Mouse (Mus musculus): ENCODE measurements around the gene Agpat3. TPM values are rescaled to one million over a fixed set of nuclear protein-coding genes. Genes with fewer than 3 reads are reported as not detected.
"Not testable (repeated sequence)": the region's sequence is repeated elsewhere in the genome, so short reads cannot be mapped to it uniquely, and the experiment has no call there.

Agpat3 gene
- polyA plus RNA-seq, 2 experiments, result 83.0 to 111 TPM

DNA sequence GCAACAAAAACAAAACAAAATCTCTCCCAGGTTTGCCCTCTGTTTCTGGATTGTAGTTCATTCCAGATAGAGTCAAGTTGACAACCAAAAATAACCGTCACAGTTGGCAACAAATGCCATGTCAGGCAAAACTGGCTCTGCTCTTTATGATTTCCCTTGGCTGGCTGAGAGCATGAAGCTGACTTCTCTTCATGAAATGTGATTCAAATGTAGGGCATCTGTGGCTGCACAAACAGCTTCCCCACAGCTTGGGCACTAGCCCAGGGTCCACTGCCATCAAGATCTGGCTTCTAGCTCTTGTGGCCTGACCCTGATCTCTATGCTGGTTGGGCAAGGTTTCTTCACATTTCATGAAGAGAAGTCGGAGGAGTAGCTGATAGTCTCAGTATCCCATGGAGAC is 9.7 kb upstream of the Agpat3 start:
- ATAC-seq (ENCODE audit: low FRiP score, low read depth), result no peak

DNA sequence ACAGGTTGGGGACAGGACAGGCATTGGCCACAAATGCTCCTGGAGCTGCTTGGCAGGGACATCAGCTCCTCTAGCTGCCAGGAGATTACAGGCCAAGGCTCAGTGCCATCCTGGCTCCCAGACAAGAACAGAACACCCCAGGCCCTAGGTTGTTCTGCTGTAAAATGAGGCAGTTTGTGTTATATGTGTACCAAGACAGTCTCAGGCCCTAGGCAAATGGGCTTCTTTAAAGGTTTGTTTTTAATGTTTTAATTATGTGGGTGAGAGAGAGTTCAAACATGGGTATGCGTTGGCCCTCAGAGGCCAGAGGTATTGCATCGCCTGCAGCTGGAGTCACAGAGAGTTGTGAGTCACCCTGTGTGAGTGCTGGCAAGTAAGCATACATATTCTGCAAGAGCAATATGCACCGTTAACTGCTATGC is 8.0 kb upstream of the Agpat3 start:
- Histone ChIP-seq H3K9me3 (ENCODE audit: control insufficient read depth, low read length) (no peaks in the 10 kb centered on the region), H3K36me3 (ENCODE audit: control insufficient read depth, insufficient read depth, low read length) (no peaks in the 10 kb centered on the region), H3K9ac (ENCODE audit: low read depth, low read length, severe bottlenecking) (no peak overlapping the region), H3K27ac (replicated peaks; ENCODE audit: low read depth, low read length) (no peak overlapping the region), H3K4me3 (replicated peaks; ENCODE audit: low read length) (no peak overlapping the region), H3K4me1 (ENCODE audit: control insufficient read depth, insufficient read depth, low read length) (no peaks in the 10 kb centered on the region), H3K4me2 (replicated peaks; ENCODE audit: low read depth, low read length, severe bottlenecking) (no peak overlapping the region), H3K27me3 (ENCODE audit: control insufficient read depth, insufficient read depth, low read length) (no peaks in the 10 kb centered on the region)
- 21% methylated on average over 3 of the region's 3 CpGs for WGBS
- TF ChIP-seq POLR2A (IDR thresholded peaks at IDR 0.05; ENCODE audit: borderline replicate concordance, extremely low read depth, insufficient read depth, insufficient read length), result no peak
- no peak for DNase-seq (ENCODE audit: low spot score)
- 0 out of 2 replicates have a peak, but pooled peaks have one; percentile 24 for ATAC-seq (ENCODE audit: low FRiP score, low read depth)

More for the DNA sequence above, 9.7 kb upstream of the Agpat3 start:
- Histone ChIP-seq H3K36me3 (ENCODE audit: control insufficient read depth, insufficient read depth, low read length) (no peaks in the 10 kb centered on the region), H3K9me3 (ENCODE audit: control insufficient read depth, low read length) (no peaks in the 10 kb centered on the region), H3K4me3 (replicated peaks; ENCODE audit: low read length) (no peak overlapping the region), H3K4me1 (ENCODE audit: control insufficient read depth, insufficient read depth, low read length) (peaks cover 2% of the 10 kb centered on the region; the same call in 1 of the 2 replicates), H3K27me3 (ENCODE audit: control insufficient read depth, insufficient read depth, low read length) (no peaks in the 10 kb centered on the region), H3K27ac (replicated peaks; ENCODE audit: low read depth, low read length) (no peak overlapping the region), H3K4me2 (replicated peaks; ENCODE audit: low read depth, low read length, severe bottlenecking) (no peak overlapping the region), H3K9ac (ENCODE audit: low read depth, low read length, severe bottlenecking) (no peak overlapping the region)
- no peak for DNase-seq (ENCODE audit: low spot score)
- 81% methylated on average over 2 of the region's 2 CpGs for WGBS
- no peak for TF ChIP-seq POLR2A (IDR thresholded peaks at IDR 0.05; ENCODE audit: borderline replicate concordance, extremely low read depth, insufficient read depth, insufficient read length)

DNA sequence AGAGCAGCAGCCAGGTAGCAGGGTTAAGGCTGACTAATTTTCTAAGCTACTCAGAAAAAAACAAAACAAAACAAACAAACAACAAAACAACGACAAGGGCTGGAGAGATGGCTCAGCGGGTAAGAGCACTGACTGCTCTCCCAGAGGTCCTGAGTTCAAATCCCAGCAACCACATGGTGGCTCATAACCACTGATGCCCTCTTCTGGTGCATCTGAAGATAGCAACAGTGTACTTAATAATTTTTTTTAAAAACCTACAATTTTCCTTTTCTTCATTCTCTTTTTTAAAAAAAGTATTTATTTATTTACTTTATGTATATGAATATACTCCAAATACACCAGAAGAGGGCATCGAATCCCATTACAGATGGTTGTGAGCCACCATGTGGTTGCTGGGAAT is 6.7 kb upstream of the Agpat3 start:
- DNase-seq (ENCODE audit: low spot score); ATAC-seq (ENCODE audit: low FRiP score, low read depth); H3K4me3 ChIP-seq (replicated peaks; ENCODE audit: low read length); H3K27ac ChIP-seq (replicated peaks; ENCODE audit: low read depth, low read length); H3K9me3 ChIP-seq (ENCODE audit: control insufficient read depth, low read length); H3K4me2 ChIP-seq (replicated peaks; ENCODE audit: low read depth, low read length, severe bottlenecking); H3K4me1 ChIP-seq (ENCODE audit: control insufficient read depth, insufficient read depth, low read length); H3K36me3 ChIP-seq (ENCODE audit: control insufficient read depth, insufficient read depth, low read length); H3K27me3 ChIP-seq (ENCODE audit: control insufficient read depth, insufficient read depth, low read length); H3K9ac ChIP-seq (ENCODE audit: low read depth, low read length, severe bottlenecking): not testable (repeated sequence)
- 91% methylated on average over 3 of the region's 3 CpGs for WGBS

DNA sequence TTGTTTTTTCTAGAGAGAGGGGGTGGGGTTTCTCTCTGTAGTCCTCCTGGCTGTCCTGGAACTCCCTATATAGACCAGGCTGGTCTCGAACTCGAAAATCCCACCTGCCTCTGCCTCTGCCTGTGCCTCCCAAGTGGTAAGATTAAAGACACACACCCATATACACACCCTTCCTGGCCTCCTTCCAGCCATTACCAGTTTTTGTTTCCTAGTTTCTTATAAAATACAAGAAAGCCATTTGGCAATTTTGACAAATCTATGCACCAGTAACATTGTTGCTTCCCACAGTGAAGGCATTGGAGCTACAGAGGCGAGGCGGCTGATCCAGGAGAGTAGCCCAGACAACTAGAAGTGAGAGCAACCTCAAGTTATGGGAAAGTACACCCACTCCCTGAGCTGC is 6.0 kb upstream of the Agpat3 start:
- Histone ChIP-seq H3K36me3 (ENCODE audit: control insufficient read depth, insufficient read depth, low read length) (no peaks in the 10 kb centered on the region), H3K27me3 (ENCODE audit: control insufficient read depth, insufficient read depth, low read length) (no peaks in the 10 kb centered on the region), H3K9me3 (ENCODE audit: control insufficient read depth, low read length) (no peaks in the 10 kb centered on the region), H3K9ac (ENCODE audit: low read depth, low read length, severe bottlenecking) (no peak overlapping the region), H3K4me3 (replicated peaks; ENCODE audit: low read length) (no peak overlapping the region), H3K4me1 (ENCODE audit: control insufficient read depth, insufficient read depth, low read length) (no peaks in the 10 kb centered on the region), H3K27ac (replicated peaks; ENCODE audit: low read depth, low read length) (no peak overlapping the region), H3K4me2 (replicated peaks; ENCODE audit: low read depth, low read length, severe bottlenecking) (no peak overlapping the region)
- ATAC-seq (ENCODE audit: low FRiP score, low read depth) (no peak), DNase-seq (ENCODE audit: low spot score) (no peak)
- 71% methylated on average over 4 of the region's 4 CpGs for WGBS
- TF ChIP-seq POLR2A (IDR thresholded peaks at IDR 0.05; ENCODE audit: borderline replicate concordance, extremely low read depth, insufficient read depth, insufficient read length), result no peak

DNA sequence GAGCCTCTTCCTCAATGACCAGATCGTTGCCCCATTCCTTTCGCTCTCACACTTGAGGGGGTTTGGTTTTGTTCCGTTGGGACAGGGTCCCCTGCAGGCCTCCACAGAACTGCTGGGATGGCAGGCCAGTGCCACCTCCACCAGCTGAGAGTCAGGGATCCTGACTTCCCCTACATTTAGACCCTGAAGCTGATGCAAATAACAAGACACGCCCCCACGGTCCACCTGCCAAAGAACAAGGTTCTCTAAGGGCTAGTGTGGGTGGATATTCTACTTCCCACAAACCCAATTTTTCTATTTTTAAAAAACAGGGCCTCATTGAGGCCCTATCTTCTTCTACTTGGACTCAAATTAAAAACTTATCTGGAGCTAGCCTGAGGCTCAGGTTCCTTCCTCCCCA is 5.5 kb upstream of the Agpat3 start:
- 87% methylated on average over 5 of the region's 5 CpGs for WGBS
- no peaks in the 10 kb centered on the region for H3K36me3 ChIP-seq (ENCODE audit: control insufficient read depth, insufficient read depth, low read length)
- ATAC-seq (ENCODE audit: low FRiP score, low read depth) (no peak), DNase-seq (ENCODE audit: low spot score) (no peak)
- H3K4me1 ChIP-seq (ENCODE audit: control insufficient read depth, insufficient read depth, low read length), result 0 out of 2 replicates have a peak, but pooled peaks cover 2% of the 10 kb centered on the region
- H3K9ac ChIP-seq (ENCODE audit: low read depth, low read length, severe bottlenecking), result no peak overlapping the region
- H3K27ac ChIP-seq (replicated peaks; ENCODE audit: low read depth, low read length), result no peak overlapping the region
- no peaks in the 10 kb centered on the region for H3K9me3 ChIP-seq (ENCODE audit: control insufficient read depth, low read length)
- H3K27me3 ChIP-seq (ENCODE audit: control insufficient read depth, insufficient read depth, low read length), result no peaks in the 10 kb centered on the region
- no peak for TF ChIP-seq POLR2A (IDR thresholded peaks at IDR 0.05; ENCODE audit: borderline replicate concordance, extremely low read depth, insufficient read depth, insufficient read length)
- H3K4me2 ChIP-seq (replicated peaks; ENCODE audit: low read depth, low read length, severe bottlenecking), result no peak overlapping the region
- H3K4me3 ChIP-seq (replicated peaks; ENCODE audit: low read length), result no peak overlapping the region

All from limb, embryonic 14.5 days (tissue).